Mouse (Mus musculus): ENCODE data around the gene Htra1.

Gene Htra1

DNA sequence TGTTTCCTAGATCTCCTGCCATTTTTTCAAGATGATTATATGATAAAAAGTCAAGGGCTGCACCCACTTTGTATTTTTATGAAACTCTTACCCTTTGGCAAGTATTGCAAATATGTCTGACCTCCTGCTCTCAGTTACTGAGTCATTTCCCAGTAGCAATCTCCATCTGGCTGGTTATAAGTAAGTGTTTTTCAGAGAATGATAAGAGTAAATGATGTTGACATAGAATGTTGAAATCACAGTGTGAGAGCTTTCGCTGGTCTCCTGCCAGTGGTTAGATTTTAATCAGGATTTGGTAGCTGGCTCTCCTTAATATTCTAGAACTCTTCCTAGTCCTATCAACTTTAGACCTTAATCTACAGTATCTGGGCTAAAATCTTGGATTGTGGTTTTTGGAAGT is 76.0 kb downstream of the Htra1 start:
- DNase-seq (ENCODE audit: low spot score in 2 of 2), result no peak

DNA sequence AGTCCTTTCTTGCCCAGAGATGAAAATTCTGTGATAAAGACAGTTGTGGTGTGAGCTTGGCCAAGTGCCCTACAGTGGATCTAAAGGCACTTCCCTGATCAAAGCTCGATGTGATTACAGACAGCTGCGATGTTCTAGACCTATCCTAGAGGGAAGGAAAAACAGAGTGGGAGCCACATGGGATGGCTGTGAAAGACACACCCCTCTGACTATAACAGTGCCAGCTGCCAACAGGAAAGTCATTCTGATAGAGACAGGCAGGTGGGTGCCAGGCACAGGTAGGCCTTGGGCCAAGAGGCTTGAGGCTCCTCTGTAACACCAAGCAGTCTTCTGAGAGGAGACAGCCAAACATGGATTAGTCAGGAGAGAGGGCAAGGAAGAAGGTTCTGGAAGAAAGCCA is 83.3 kb downstream of the Htra1 start:
- no peak for DNase-seq (ENCODE audit: low spot score in 2 of 2)

DNA sequence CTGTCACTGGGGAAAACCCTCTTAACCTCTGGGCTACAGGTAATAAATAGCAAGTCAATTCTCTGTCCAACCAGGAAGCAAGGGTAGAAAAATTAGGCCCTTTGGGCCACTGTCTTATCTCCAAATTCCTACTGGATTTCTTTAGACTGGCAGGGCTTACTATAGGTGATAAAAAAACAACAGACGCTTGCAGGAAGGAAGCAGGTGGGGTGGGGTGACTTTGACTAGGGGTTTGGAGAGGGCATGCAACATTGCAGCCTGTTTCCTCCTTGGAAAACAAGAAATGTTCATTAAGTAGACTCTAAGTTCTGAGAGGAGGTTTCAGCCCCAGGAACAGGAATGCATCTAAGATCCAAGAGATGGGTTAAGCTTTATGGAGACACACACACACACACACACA is 88.9 kb downstream of the Htra1 start:
- DNase-seq (ENCODE audit: low spot score in 2 of 2), result no peak

DNA sequence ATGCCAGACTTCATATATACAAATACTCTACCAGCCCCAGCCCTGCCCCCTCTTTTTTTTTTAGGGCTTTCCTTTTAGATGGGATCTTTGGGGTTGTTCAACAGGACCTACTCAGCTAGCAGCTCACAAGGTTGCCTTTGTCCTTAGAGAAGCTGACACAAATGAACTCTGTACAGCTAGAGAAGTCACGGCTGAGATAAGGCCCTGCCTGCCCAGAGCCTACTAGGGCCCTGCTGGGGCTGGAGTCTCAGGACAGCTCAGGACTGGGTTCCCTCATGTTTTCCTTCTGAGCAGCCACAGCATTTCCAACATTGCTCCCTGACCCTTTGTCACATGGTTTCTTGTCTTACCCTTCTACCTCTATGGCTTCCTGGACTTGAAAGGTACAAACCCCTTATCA is 91.6 kb downstream of the Htra1 start:
- no peak for DNase-seq (ENCODE audit: low spot score in 2 of 2)

GRCm38 (mm10) chr7:131031755-131032154 is 95.8 kb downstream of the Htra1 start, which contains the start of gene Dmbt1:
TSS of gene Dmbt1 (plus strand) at chr7:131032053.
- DNase-seq (ENCODE audit: low spot score in 2 of 2), result no peak
